Comparison of ENCODE assay signal across 26 mouse cellular contexts in genomic region chr5:65914342-65914741, GRCm38 (mm10). TPM values are rescaled to one million over a fixed set of nuclear protein-coding genes. Genes with fewer than 3 reads are reported as not detected.
DNase-seq lines count a peak whose midpoint lies in the region; ATAC-seq lines count a peak whose summit lies in the region.
"Had no signal": no experiment of that assay in that cellular context is flagged by ENCODE, and none has a peak within 500 bp of the region (broad histone marks: within the 10 kb centered on the region; RNA-seq: fewer than 3 reads in every experiment).

No protein-coding gene starts in this region.

- peak; percentile 23 for ATAC-seq in CD4-positive, CD25-positive, alpha-beta regulatory T cell, adult 4 months
- ATAC-seq in inflammation-experienced regulatory T-cells, adult 6 months = peak; percentile 36
- ATAC-seq: forebrain, embryonic 14.5 days; forebrain, embryonic 16.5 days had no signal

- no peak for DNase-seq in lung, adult 18-20 months
- DNase-seq in frontal cortex, postnatal 25 days (ENCODE audit: low spot score in 2 of 2) = no peak
- no peak for DNase-seq in gastrocnemius, adult 18-20 months (ENCODE audit: low spot score)
- DNase-seq: adrenal gland, adult 2 months; adrenal gland, postnatal 10 days; adrenal gland, postnatal 25 days; cerebellum, adult 11 months; cerebellum, adult 18-20 months; cerebellum, adult 8-10 months; cerebellum, adult 9-11 months; cerebellum, postnatal 14 days; cerebellum, postnatal 36 days; embryo, embryonic 11 days had no signal

RNA-seq across cellular contexts. Expression of gene Chrna9, which starts 20.4 kb away (rescaled TPM):
- 1 to 10 TPM; 2.0 to 2.1 TPM for polyA plus RNA-seq in CD4-positive, CD25-positive, alpha-beta regulatory T cell, adult 4 months (2017; shearing (Covaris generic))
- 1 to 10 TPM in 2 of 3 experiments, not detected in 1; 1.6 to 2.0 TPM for polyA plus RNA-seq in inflammation-experienced regulatory T-cells, adult 6 months (2017; shearing (Covaris generic))
- total RNA-seq in gastrocnemius, adult 18-20 months (2021) = 1 to 10 TPM; 1.9 to 8.2 TPM
- total RNA-seq: adrenal gland, adult 2 months; adrenal gland, postnatal 25 days; common myeloid progenitor, adult 5-6 weeks; MEL had no signal
- polyA plus RNA-seq: adrenal gland, adult 2 months; brain, embryonic 14.5 days; C2C12; embryonic facial prominence, embryonic 13.5 days; embryonic facial prominence, embryonic 15.5 days; erythroblast, embryonic 14.5 days; forebrain, embryonic 10.5 days; forebrain, embryonic 12.5 days; forebrain, embryonic 14.5 days; forebrain, embryonic 16.5 days had no signal

RNA-seq across cellular contexts. Expression of gene Rhoh, which starts 53.3 kb away (rescaled TPM):
- 100 to 1,000 TPM; 342 to 463 TPM for polyA plus RNA-seq in CD4-positive, CD25-positive, alpha-beta regulatory T cell, adult 4 months (2017; shearing (Covaris generic))
- polyA plus RNA-seq in inflammation-experienced regulatory T-cells, adult 6 months (2017; shearing (Covaris generic)) = 100 to 1,000 TPM; 154 to 314 (median 282) TPM
- total RNA-seq in gastrocnemius, adult 18-20 months (2021) = under 1 TPM; 0.23 to 0.26 TPM
- polyA plus RNA-seq: C2C12; erythroblast, embryonic 14.5 days had no signal
